Mouse (Mus musculus) myocyte (in vitro differentiated cells): ENCODE data around the gene Ldhc. TPM values are rescaled to one million over a fixed set of nuclear protein-coding genes. Genes with fewer than 3 reads are reported as not detected.
A peak's percentile ranks its signal among the peaks of the same experiment; 100 is the strongest.
"Not testable (repeated sequence)": the region's sequence is repeated elsewhere in the genome, so short reads cannot be mapped to it uniquely, and the experiment has no call there.

Experiments
- H3K27me3 ChIP-seq: one replicate; pipeline ENCODE4 v1.6.1; 2011; ENCODE audit not compliant: control insufficient read depth, insufficient read depth, insufficient read length
- H3K36me3 ChIP-seq: one replicate; pipeline ENCODE4 v1.6.1; 2011; ENCODE audit not compliant: control insufficient read depth, insufficient read depth
- H3K4me2 ChIP-seq: one replicate; pipeline ENCODE4 v1.6.1; 2011; ENCODE audit warnings: low read depth, control low read depth
- H3K4me3 ChIP-seq: one replicate; pipeline ENCODE4 v1.5.1; 2011; ENCODE audit warnings: mild to moderate bottlenecking, control low read depth, moderate library complexity
- H3K79me2 ChIP-seq: one replicate; pipeline ENCODE4 v1.6.1; 2011; ENCODE audit not compliant: control insufficient read depth, insufficient read depth
- H3ac ChIP-seq: one replicate; pipeline ENCODE4 v1.6.1; 2011; ENCODE audit not compliant: control insufficient read depth, insufficient read length
- CEBPB ChIP-seq: IDR thresholded peaks from 2 replicates; pipeline ENCODE4 v1.6.1; 2011; ENCODE audit warnings: mild to moderate bottlenecking, moderate library complexity; ENCODE audit not compliant: poor library complexity, insufficient read depth, severe bottlenecking
- E2F4 ChIP-seq: IDR thresholded peaks from one replicate; pipeline ENCODE4 v1.6.1; 2011; ENCODE audit warnings: mild to moderate bottlenecking, control low read depth, moderate library complexity; ENCODE audit not compliant: insufficient read depth
- MAX ChIP-seq: IDR thresholded peaks from one replicate; pipeline ENCODE4 v1.6.1; 2011; ENCODE audit warnings: low read depth, mild to moderate bottlenecking, control low read depth
- MYOD1 ChIP-seq, 3 experiments: IDR thresholded peaks; one replicate each; pipeline ENCODE4 v1.6.1; 2011; ENCODE audit warnings: control low read depth in 2 of 3, low read depth in 2 of 3, mild to moderate bottlenecking in 2 of 3, moderate library complexity in 1 of 3; ENCODE audit not compliant: insufficient read length in 2 of 3, control insufficient read depth in 1 of 3
- MYOG ChIP-seq, 3 experiments: IDR thresholded peaks; one replicate each; pipeline ENCODE4 v1.6.1; 2011; ENCODE audit warnings: control low read depth in 2 of 3, low read depth in 2 of 3, mild to moderate bottlenecking in 2 of 3; ENCODE audit not compliant: insufficient read length in 2 of 3, control insufficient read depth in 1 of 3, insufficient read depth in 1 of 3
- POLR2A ChIP-seq: IDR thresholded peaks from one replicate; pipeline ENCODE4 v1.6.1; 2011; ENCODE audit warnings: low read depth, mild to moderate bottlenecking, control low read depth, moderate library complexity; ENCODE audit not compliant: insufficient read length
- POLR2AphosphoS2 ChIP-seq: IDR thresholded peaks from one replicate; pipeline ENCODE4 v1.6.1; 2011; ENCODE audit warnings: low read depth, control low read depth; ENCODE audit not compliant: insufficient read length
- REST ChIP-seq: IDR thresholded peaks from one replicate; pipeline ENCODE4 v1.6.1; 2011; ENCODE audit warnings: mild to moderate bottlenecking, control low read depth, moderate library complexity; ENCODE audit not compliant: insufficient read depth, insufficient read length
- SRF ChIP-seq: IDR thresholded peaks from one replicate; pipeline ENCODE4 v1.6.1; 2011; ENCODE audit warnings: low read depth; ENCODE audit not compliant: control insufficient read depth, insufficient read length
- TCF12 ChIP-seq: IDR thresholded peaks from one replicate; pipeline ENCODE4 v1.6.1; 2011; ENCODE audit warnings: mild to moderate bottlenecking, control low read depth; ENCODE audit not compliant: poor library complexity, insufficient read depth, severe bottlenecking
- TCF3 ChIP-seq: IDR thresholded peaks from one replicate; pipeline ENCODE4 v1.6.1; 2011; ENCODE audit warnings: low read depth, control low read depth; ENCODE audit not compliant: insufficient read length
- USF1 ChIP-seq: IDR thresholded peaks from one replicate; pipeline ENCODE4 v1.6.1; 2011; ENCODE audit warnings: low read depth, mild to moderate bottlenecking, control low read depth, moderate library complexity
- polyA plus RNA-seq: library from polyadenylated mRNA; unstranded; fragments of >200 nt; fragmentation: generic; extraction: Trizol; gene quantifications from one replicate; pipeline ENCODE4 v1.2.1, GENCODE M21; 2012; ENCODE audit warnings: missing spikeins

Ldhc gene
- polyA plus RNA-seq, 1 experiment: 0.08 TPM

DNA sequence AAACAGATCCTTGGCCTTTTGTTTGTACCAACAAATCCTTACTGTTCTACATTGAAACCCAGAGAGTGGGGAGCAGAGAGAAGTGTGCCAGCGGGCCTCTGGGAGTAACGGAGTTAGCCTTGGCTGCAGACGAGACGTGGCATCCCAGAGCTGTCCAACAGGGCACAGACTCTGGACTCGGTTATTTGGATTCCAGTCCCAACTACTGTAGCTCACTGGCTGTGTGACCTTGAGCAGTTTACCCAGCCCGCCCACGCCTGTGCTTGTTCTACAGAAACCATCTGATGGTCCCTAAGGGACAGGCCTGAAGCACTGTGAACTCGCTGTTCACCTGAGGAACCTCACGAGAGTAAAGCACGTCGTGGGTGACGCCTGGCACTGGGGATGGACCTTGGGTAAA, 31.1 kb upstream of the Ldhc start:
- TF ChIP-seq TCF3 (no peak), REST (no peak), CEBPB (no peak), MYOD1 (IDR thresholded peaks at IDR 0.05; ENCODE audit: control insufficient read depth in 1 of 3, insufficient read length in 2 of 3, low read depth in 2 of 3) (no peak), TCF12 (no peak), E2F4 (no peak)
- no peak overlapping the region for H3K4me3 ChIP-seq
- H3K27me3 ChIP-seq: no peaks in the 10 kb centered on the region
- H3K36me3 ChIP-seq: no peaks in the 10 kb centered on the region
- H3ac ChIP-seq: no peak overlapping the region
- H3K79me2 ChIP-seq: no peaks in the 10 kb centered on the region
- H3K4me2 ChIP-seq: no peak overlapping the region

DNA sequence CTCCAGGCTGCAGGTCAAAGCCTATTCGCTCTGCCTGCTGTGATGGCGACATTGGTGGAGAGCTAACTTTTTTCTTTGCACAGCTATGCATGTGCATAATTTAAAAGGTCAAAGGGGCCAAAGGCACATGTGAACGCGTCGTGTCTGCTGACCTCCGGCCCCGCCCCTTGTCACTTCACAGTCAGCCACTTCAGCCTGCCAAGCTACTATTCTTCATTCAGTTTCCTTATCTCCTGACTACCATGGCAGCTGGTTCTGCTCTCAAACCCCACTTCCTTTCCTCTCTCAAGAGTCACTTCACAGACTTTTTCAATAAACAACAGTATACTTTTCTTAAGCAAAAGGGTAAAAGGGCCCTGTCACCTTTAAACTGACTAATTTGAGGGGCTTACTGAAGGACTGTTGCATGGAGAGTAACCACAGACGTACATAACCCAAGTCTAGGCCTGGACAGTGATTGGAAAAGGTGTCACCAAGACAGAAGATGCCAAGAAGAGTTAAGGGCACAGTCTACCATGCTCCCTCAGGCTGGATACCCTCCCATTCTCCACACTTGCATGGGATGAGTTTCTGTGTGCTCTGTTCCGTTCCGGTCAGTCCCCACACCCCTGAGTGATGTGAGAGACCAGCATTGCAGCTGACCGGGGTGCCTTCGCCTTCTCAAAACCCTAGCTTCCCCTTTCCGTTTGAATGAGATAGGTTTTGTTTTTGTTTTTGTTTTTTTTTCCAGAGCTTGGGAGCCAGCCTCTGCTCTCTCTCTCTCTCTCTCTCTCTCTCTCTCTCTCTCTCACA, 30.0 kb upstream of the Ldhc start:
- TF ChIP-seq USF1 (no peak), REST (no peak), POLR2A (no peak), MAX (no peak), TCF3 (no peak), POLR2AphosphoS2 (no peak), SRF (no peak), CEBPB (no peak), TCF12 (no peak), MYOG (IDR thresholded peaks at IDR 0.05; ENCODE audit: control insufficient read depth in 1 of 3, insufficient read depth in 1 of 3, insufficient read length in 2 of 3, low read depth in 2 of 3) (no peak), MYOD1 (IDR thresholded peaks at IDR 0.05; ENCODE audit: control insufficient read depth in 1 of 3, insufficient read length in 2 of 3, low read depth in 2 of 3) (no peak), E2F4 (no peak)
- Histone ChIP-seq H3ac (no peak overlapping the region), H3K36me3 (no peaks in the 10 kb centered on the region), H3K79me2 (no peaks in the 10 kb centered on the region), H3K27me3 (no peaks in the 10 kb centered on the region), H3K4me3 (no peak overlapping the region), H3K4me2 (no peak overlapping the region)

DNA sequence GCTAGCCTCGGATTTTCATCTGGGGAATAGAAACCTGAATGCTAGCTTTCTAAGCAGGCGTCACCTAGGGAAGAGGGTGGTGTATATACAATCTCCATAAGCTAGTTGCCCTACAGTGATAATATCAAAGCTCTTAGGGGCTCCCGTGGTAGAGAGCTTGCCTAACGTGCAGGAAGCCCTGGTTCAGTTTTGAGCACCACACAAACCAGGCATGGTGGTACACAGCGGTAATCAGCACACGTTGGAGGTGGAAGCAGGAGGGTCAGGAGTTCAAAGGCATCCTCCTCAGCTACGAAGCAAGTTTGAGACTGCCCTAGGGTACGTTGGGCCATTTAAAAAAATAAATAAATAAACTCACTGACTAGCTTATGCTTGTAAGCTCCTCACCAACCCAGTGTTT, 29.3 kb upstream of the Ldhc start:
- Histone ChIP-seq H3ac (no peak overlapping the region), H3K79me2 (no peaks in the 10 kb centered on the region), H3K36me3 (no peaks in the 10 kb centered on the region), H3K4me2 (no peak overlapping the region), H3K4me3 (no peak overlapping the region), H3K27me3 (no peaks in the 10 kb centered on the region)
- no peak for TF ChIP-seq POLR2A
- no peak for TF ChIP-seq E2F4

DNA sequence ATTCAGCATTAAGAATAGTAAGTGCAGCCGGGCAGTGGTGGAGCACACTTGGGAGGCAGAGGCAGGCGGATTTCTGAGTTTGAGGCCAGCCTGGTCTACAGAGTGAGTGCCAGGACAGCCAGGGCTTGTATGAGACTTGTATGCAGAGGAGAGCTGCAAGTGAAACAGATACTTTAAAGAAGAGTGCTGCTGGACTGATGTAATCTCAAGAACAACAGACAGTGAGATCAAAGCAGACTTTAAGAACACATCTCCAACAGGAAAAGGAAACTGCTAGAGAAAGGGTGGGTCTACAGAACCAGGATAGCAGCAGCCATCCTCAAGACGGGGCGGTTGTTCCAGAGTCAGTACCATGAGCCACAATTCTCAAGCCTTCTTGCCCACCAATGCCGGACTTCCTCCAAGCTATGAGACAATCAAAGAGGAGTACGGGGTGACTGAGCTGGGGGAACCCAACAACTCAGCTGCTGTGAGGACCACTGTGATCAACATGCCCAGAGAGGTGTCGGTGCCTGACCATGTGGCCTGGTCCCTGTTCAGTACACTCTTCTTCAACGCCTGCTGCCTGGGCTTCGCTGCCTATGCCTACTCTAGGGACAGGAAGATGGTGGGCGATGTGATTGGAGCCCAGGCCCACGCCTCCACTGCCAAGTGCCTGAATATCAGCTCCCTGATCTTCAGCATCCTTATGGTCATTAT, 28.7 kb upstream of the Ldhc start:
- not testable (repeated sequence) for H3K36me3 ChIP-seq, H3K4me2 ChIP-seq, H3K79me2 ChIP-seq, H3K27me3 ChIP-seq, H3ac ChIP-seq, H3K4me3 ChIP-seq

DNA sequence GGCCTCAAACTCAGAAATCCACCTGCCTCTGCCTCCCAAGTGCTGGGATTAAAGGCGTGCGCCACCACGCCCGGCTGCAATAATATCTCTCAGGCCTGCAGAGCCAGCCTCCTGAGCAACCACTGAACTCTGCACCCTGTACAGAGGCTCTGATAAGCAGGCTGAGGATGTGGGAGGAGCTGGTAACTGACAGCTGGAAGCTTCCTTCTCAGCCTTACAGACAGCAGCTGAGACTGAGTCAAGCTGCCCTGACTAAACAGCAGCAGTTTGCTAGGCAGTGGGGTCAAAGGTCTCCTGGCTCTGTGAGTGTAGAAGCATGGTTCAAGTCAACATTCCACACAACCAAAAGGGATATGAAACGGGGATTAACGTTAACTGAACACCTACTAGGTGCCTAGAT, 27.7 kb upstream of the Ldhc start:
- no peak overlapping the region for H3K4me3 ChIP-seq
- peak; percentile 51 to 86 (median 60) for TF ChIP-seq MYOG (IDR thresholded peaks at IDR 0.05; ENCODE audit: control insufficient read depth in 1 of 3, insufficient read depth in 1 of 3, insufficient read length in 2 of 3, low read depth in 2 of 3)
- TF ChIP-seq MYOD1 (IDR thresholded peaks at IDR 0.05; ENCODE audit: control insufficient read depth in 1 of 3, insufficient read length in 2 of 3, low read depth in 2 of 3): peak in 2 of 3 experiments; percentile 64 to 91
- TF ChIP-seq POLR2AphosphoS2: no peak
- peak; percentile 11 for TF ChIP-seq TCF12
- no peaks in the 10 kb centered on the region for H3K79me2 ChIP-seq
- H3K4me2 ChIP-seq: no peak overlapping the region
- H3K27me3 ChIP-seq: no peaks in the 10 kb centered on the region
- no peaks in the 10 kb centered on the region for H3K36me3 ChIP-seq
- no peak overlapping the region for H3ac ChIP-seq
